Mouse (Mus musculus) thymus, postnatal 0 days (tissue): Measurements from ENCODE around the gene Stc2. TPM values are rescaled to one million over a fixed set of nuclear protein-coding genes. Genes with fewer than 3 reads are reported as not detected.

Experiments used
- DNase-seq: peaks from one replicate; pipeline ENCODE4 v3.0.0-alpha.2; 2015; ENCODE audit warnings: low spot score
- polyA plus RNA-seq: library from polyadenylated mRNA; unstranded; fragments of >200 nt; fragmentation: Nextera tagmentation; extraction: Ambion mirVana; gene quantifications from 2 replicates; pipeline ENCODE4 v1.2.1, GENCODE M21; 2015

Stc2 gene
- polyA plus RNA-seq, 1 experiment from 2014 or later: 2.9 TPM

DNA sequence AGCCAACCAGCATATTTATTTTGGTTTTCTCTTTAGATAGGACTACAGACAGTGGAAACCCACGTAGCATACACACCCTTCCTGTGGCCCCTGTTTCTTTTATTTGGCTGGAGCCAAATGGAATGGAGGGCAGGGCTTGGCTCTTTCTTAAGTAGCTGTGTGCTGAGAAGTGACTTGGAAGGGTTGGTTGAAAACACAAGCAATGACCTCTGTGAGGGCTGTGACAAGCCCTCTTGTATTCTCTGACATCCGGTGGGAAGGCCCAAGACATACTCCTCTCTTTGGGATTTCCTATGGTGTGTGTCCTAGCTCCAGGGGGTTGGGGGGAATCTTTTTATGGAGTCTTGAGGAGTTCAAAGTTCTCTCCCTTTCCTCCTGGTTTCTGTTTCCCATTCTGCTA, 3.5 kb downstream of the Stc2 start:
- no peak for DNase-seq

- DNase-seq: no peak
These were observed 3.9 kb downstream of the Stc2 start for GRCm38 (mm10) chr11:31365981-31366380.

- DNase-seq: no peak
These were observed 4.6 kb downstream of the Stc2 start for GRCm38 (mm10) chr11:31365280-31365679.

DNA sequence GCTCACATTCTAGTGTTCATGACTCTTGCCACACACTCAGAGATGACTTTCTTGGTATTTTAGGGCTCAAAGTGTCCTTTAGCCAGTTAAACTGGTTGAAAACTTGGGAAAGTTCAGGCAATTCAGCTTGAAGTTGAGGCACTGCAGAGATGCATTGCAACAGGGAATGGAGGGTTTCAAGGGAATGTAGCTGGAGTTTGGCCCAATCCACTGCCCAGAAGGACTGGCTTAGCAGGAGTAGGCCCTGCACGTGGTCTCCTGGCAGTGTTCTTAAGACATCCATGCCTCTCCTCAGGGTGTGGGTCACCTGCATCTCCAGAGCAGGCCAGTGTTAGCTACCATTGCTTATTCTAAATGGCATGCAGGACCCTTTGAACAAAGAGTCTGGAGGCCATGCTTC, 7.0 kb downstream of the Stc2 start:
- DNase-seq: no peak

DNA sequence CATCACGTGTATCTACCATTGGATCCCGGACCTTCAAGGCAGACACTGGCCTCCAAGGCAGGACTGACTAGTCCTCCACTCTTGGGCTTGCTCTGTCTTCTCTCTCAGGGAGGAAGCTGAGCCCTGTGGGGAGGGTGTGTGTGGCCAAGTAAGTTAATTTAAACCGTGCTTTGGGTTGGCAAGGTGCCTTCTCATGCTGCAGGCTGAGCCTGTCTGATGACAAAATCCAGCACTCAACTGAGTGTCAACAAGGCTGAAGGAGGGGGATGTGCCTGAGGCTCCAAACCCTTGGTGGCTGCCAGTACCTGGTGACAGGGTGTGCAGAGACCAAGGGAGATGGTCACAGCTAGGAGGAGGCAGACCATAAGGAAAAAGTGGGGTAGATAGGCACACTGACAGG, 7.5 kb downstream of the Stc2 start:
- no peak for DNase-seq

DNA sequence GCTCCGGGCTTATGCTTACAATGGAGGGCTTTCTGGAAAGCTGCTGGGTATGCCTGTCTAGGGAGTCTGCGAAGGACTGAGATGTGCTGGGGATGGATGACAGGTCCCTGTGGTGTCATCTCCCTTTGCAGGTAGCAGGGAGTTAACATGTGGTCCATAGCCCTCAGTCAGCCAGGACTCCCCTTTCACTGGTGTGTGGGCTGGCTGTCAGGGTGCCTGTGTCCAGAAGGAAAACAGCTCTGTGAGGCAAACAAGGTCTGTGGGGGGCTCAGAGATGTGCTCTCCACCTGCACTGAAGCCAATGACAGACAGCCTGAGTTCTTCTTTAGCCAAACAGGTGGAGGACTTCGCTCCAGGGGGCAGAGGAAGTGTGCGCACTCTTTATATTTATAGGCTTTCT, 8.8 kb downstream of the Stc2 start:
- DNase-seq: no peak

DNA sequence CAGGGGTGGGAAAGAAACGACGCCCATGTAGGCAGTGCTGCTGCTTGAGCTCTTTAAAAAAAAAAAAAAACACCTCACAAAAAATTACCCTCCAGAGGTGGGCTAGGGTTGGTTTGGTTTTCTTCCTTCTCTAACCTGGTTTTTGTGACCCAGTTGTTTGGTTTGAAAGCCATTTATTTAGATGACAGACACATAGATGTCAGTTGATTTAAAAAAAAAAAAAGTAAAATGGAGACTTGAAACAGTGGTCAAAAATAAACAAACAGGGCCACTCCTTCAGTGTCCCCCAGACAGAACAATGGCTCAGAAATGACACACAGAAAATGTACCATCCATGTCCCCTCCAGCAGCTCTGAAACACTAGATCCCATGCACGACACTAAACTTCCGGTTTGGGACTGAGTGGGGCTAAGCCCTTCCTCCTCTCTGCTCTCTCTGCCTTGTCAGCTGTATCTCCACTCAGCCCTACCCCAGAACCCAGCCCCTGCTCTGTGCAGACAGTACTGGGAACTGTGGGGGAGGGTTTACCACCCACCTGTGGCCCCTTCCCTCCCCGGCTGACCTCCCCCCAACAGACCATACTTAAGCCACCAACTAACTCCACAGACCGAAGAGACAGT, 10.5 kb downstream of the Stc2 start:
- DNase-seq: no peak

DNA sequence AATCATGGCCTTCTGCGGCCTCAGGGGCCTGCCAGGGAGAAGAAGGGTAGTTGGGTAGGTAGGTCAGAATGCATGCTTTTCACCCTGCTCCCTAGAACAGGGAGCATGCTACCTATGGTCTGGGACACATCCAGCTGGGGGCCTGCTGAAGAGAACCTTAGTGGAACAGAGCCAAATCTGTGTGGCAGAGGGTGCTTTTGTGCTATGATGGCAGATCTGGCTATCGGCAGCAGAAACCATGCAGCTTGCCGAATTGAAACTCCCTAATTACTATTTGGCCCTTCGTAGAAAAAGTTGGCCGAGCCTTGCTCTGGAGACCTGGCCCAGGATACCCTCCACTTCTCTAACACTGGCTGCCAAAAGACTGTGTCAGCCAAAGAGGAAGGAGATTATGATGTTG, 11.4 kb downstream of the Stc2 start:
- no peak for DNase-seq

DNA sequence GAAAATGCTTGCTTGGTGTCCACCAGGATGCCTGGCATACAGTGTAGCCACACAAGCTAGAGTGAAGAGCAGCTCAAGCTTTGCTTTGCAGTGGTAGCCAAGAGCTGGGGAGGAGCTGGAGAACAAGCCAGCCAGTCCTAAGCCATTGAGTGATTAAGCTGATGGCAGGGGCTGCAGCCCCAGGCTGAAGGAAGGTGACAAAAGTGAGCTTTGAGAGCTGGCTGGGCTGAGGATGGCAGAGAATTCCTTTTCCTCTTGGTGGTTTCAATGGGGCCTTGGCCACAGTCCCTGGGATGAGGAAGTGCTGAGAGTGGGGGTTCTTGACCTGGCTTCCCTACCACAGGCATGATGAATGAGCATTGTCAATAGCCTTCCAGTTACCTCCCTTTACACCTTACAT, 13.0 kb downstream of the Stc2 start:
- no peak for DNase-seq

- DNase-seq: no peak
These were observed 14.1 kb downstream of the Stc2 start for GRCm38 (mm10) chr11:31355737-31356136.

GRCm38 (mm10) chr11:31354514-31354913, 15.4 kb downstream of the Stc2 start:
- no peak for DNase-seq

Other genes starting within 250 kb of the Stc2 start
- not detected in 2 replicates for gene Gm17332, start 187.6 kb downstream of the Stc2 start, polyA plus RNA-seq